Mouse (Mus musculus): Measurements from ENCODE around the gene Dhx35.

DNA sequence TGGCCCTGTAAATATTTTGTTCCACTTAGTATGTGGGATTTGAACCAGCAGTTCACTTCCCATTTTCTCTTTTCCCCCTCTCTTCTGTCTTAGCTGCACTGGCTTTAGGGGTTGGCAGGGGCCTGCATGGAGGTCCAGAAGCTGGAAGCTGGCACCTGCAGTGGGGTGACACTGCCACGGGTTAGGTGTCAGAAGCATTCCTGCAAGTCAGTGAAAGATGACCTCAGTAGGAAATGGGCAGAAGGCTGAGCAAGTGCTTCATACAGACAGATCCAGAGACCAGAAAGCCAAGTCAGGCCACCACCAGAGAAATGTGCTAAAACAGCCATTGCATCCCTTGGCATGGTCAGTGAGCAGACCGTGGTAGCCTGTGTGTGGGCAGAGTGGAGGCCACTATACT, 66.5 kb downstream of the Dhx35 start:
- no peak for TF ChIP-seq TAL1 (IDR thresholded peaks at IDR 0.05; ENCODE audit: low read length)
- no peak for TF ChIP-seq GATA1 (IDR thresholded peaks at IDR 0.05; ENCODE audit: low read length)
